Mouse (Mus musculus) midbrain, embryonic 11.5 days (tissue): Measurements from ENCODE around the gene Herc1. TPM values are rescaled to one million over a fixed set of nuclear protein-coding genes. Genes with fewer than 3 reads are reported as not detected.

Source experiments
- ATAC-seq: fragments of 200-750 bp; cut with Nextera tagmentation; 2 replicates; pipeline ENCODE4 v1.8.0; 2017; ENCODE audit warnings: moderate TSS enrichment, moderate library complexity; ENCODE audit not compliant: low FRiP score
- DNase-seq: peaks from one replicate; pipeline ENCODE4 v3.0.0; 2015; ENCODE audit warnings: low spot score; ENCODE audit errors: missing footprints
- H3K27ac ChIP-seq: fragments of 300-500 bp; sonication (generic); 2 replicates; pipeline ENCODE4 v1.5.1; 2014; ENCODE audit warnings: low read depth, low read length
- H3K27me3 ChIP-seq: fragments of 300-500 bp; sonication (generic); 2 replicates; pipeline ENCODE4 v1.6.1; 2014; ENCODE audit warnings: mild to moderate bottlenecking, low read length, moderate library complexity, mixed read lengths; ENCODE audit not compliant: control insufficient read depth, insufficient read depth
- H3K36me3 ChIP-seq: fragments of 300-500 bp; sonication (generic); 2 replicates; pipeline ENCODE4 v1.6.1; 2014; ENCODE audit warnings: mild to moderate bottlenecking, low read length, moderate library complexity, mixed read lengths; ENCODE audit not compliant: control insufficient read depth, insufficient read depth
- H3K4me1 ChIP-seq: fragments of 300-500 bp; sonication (generic); 2 replicates; pipeline ENCODE4 v1.6.1; 2014; ENCODE audit warnings: low read length; ENCODE audit not compliant: control insufficient read depth, insufficient read depth
- H3K4me2 ChIP-seq: fragments of 300-500 bp; sonication (generic); 2 replicates; pipeline ENCODE4 v1.6.1; 2014; ENCODE audit warnings: mild to moderate bottlenecking, moderate library complexity
- H3K4me3 ChIP-seq: fragments of 300-500 bp; sonication (generic); 2 replicates; pipeline ENCODE4 v1.5.1; 2014; ENCODE audit warnings: low read depth, low read length
- H3K9ac ChIP-seq: fragments of 300-500 bp; sonication (generic); 2 replicates; pipeline ENCODE4 v1.6.1; 2014; ENCODE audit warnings: low read length
- H3K9me3 ChIP-seq: fragments of 300-500 bp; sonication (generic); 2 replicates; pipeline ENCODE4 v1.6.1; 2016; ENCODE audit warnings: low read length; ENCODE audit not compliant: control insufficient read depth
- WGBS: fragments of 180-500 bp; shearing (Covaris S2); extraction: QIAGEN DNeasy Blood & Tissue Kit; methylation state at CpG from one replicate; pipeline ENCODE4 v1.1.7; 2014; 5-methylcytosine and 5-hydroxymethylcytosine counted together
- polyA plus RNA-seq: library from polyadenylated mRNA; unstranded; fragments of >200 nt; fragmentation: Nextera tagmentation; extraction: Ambion mirVana; gene quantifications from 2 replicates; pipeline ENCODE4 v1.2.1, GENCODE M21; 2014

Gene Herc1
- polyA plus RNA-seq, 1 experiment from 2014 or later = 34.8 TPM

DNA sequence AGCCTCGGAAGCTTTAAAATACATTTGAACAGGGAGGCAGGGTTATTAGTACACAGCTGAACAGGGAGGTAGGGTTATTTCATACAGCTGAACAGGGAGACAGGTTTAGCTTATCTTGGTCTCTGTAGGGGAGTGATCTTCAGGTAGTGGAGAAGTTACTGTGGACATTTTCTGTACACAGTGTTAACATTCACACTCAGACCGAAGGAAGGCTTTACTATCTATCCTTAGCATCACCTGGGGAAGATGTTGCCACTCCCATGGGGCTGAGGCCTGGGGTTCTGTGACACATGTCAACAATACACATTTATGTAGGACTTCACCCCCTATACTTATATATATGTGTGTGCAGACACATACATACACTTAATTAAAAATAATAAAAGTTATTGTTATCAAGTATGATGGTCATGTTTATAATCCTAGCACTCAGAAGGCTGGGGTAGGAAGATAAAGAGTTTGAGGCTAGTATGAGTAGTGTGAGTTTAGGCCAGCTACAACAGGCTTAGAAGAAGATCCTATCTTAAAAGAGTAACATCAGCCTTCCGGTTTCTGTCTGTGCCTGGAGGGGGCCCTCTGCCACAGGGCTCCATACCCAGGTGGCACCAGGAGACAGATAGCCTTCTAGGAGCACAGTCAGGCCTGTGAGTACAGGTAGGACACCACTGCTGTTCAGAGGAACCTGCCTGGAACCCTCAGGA, 9.7 kb upstream of the Herc1 start:
- Histone ChIP-seq H3K4me3 (no peak overlapping the region), H3K4me2 (no peak overlapping the region), H3K9me3 (no peaks in the 10 kb centered on the region), H3K9ac (no peak overlapping the region), H3K4me1 (no peaks in the 10 kb centered on the region), H3K27me3 (no peaks in the 10 kb centered on the region), H3K36me3 (no peaks in the 10 kb centered on the region), H3K27ac (no peak overlapping the region)
- ATAC-seq (no peak), DNase-seq (no peak)
- WGBS = 88% methylated on average over 3 of the region's 3 CpGs

DNA sequence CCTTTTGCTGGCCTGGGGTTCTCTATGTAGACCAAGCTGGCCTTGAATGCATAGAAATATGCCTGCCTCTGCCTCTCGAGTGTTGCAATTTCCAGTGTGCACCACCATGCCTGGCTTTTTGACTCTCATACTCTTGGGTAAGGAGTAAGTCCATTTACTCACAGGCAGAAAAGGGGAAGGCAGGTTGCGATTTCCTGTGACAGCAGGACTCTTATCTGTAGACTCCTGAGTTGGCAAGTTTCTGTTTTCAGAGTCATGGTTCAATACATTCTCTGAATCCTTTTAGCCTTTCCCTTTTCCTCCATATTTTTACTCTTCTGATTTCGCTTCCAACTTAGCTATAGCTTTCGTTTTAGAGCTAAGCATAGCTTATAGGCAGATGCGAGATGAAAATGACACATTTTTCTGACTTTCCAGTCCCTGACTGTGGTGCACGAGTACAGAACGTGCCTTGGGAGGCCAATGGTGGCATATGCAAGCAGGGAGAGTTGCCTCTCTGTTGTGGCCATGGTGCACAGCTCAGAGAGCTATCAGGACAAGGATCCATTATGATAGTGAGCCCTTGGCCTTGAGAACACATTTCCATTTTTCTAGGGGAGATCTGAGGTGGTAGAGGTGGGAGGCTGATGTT, 2.7 kb upstream of the Herc1 start:
- no peaks in the 10 kb centered on the region for H3K27me3 ChIP-seq
- H3K4me2 ChIP-seq = no peak overlapping the region
- WGBS = 84% methylated on average over 7 of the region's 7 CpGs
- H3K4me3 ChIP-seq = no peak overlapping the region
- H3K4me1 ChIP-seq = peaks cover 7% of the 10 kb centered on the region
- H3K27ac ChIP-seq = no peak overlapping the region
- H3K36me3 ChIP-seq = no peaks in the 10 kb centered on the region
- H3K9ac ChIP-seq = no peak overlapping the region
- ATAC-seq = no peak
- no peaks in the 10 kb centered on the region for H3K9me3 ChIP-seq
- DNase-seq = no peak

DNA sequence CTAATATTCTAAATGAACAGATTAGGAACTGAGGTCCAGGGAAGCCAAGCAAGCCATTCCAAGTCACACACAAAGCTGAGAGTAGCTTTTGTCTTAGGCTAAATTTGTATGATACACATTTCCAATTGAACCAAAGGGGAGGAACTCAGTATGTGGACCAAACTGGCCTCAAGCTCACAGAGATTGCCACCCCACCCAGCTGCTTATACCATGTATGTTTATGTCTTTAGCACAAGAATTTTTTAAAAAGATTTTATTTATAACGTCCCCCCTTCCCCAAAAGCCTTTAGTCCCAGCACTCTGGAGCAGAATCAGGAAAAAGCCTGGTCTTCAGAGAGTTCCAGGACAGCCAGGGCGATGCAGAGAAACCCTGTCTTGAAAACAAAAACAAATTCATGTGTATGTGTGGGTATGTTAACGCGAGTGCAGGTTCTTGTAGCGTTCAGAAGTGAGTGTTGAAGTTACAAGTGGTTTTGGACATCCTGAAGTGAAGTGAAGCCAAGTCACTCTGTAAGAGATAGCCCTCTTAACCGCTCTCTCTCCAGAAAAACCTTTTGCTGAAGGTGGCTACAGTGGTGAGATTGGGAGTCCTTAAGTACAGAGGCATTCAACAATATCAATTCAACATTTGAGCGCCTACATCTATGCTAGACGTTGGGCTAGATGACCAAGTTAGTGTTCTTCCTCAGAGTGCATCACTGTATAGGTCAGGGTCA, 948 bp upstream of the Herc1 start:
- Histone ChIP-seq H3K4me3 (peak overlapping the region; percentile 83), H3K9me3 (no peaks in the 10 kb centered on the region), H3K27me3 (no peaks in the 10 kb centered on the region), H3K9ac (peak overlapping the region; percentile 96), H3K36me3 (no peaks in the 10 kb centered on the region), H3K4me2 (peak overlapping the region; percentile 77), H3K27ac (peak overlapping the region; percentile 95; the same call in 1 of the 2 replicates), H3K4me1 (peaks cover 7% of the 10 kb centered on the region)
- DNase-seq (no peak), ATAC-seq (no peak)
- 43% methylated on average over 8 of the region's 8 CpGs for WGBS

DNA sequence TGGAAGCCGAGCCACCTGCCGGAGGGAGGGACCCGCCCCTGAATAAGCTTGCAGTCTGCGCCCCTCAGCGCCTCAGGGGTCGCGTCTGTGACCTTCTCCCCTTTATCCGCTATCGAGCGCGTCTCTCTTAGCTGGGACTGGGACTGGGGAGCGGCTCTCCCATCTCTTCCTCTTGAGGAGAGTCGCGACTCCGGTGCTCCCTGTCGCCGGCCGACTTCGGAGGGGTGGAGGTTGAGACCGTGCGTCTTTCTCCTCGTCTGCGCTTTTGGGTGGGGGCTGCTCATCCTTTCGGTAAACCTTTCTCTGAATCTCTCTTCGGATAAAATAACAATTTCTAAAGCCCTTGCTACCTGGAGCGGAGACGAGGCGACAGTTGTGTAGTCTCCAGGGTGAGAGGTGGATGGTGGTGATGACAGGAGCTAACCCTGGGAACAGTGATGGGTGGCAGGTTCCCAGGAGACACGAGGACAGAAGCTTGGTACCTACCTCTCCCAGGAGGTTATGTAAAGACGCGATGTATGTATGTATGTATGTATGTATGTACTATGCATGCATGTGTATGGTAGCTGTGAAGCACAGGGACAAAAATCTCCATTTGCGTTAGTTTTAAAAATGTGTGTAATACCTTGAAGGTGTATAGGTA, 659 bp downstream of the Herc1 start:
- Histone ChIP-seq H3K27ac (peak overlapping the region; percentile 95), H3K4me2 (peak overlapping the region; percentile 77), H3K9ac (peak overlapping the region; percentile 96), H3K27me3 (no peaks in the 10 kb centered on the region), H3K4me3 (peak overlapping the region; percentile 83), H3K36me3 (no peaks in the 10 kb centered on the region), H3K4me1 (peaks cover 7% of the 10 kb centered on the region), H3K9me3 (no peaks in the 10 kb centered on the region)
- 2% methylated on average over 32 of the region's 32 CpGs for WGBS
- DNase-seq (no peak), ATAC-seq (peak; percentile 78)

DNA sequence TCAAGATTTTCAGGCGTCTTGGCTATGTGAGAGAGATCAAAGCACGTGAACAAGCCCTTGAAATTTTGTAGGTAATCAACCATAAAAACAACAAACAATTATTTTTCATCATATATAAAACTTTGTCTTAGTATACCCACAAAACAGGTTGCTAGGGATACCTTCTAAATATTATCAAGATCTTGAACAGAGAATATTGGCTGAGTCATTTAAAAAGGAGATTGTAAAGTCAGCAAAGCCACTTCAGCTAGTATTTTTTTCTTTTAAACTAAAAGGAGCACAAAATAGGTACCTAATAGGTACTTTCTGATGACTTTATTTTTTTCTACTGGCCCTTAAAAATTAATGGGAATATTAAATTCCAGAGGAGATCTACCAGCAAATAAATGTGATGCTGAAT, 2.5 kb downstream of the Herc1 start:
- Histone ChIP-seq H3K4me1 (peaks cover 7% of the 10 kb centered on the region), H3K27ac (no peak overlapping the region), H3K27me3 (no peaks in the 10 kb centered on the region), H3K36me3 (no peaks in the 10 kb centered on the region), H3K9me3 (no peaks in the 10 kb centered on the region), H3K4me3 (no peak overlapping the region), H3K4me2 (no peak overlapping the region), H3K9ac (no peak overlapping the region)
- DNase-seq (no peak), ATAC-seq (no peak)
- WGBS = 89% methylated on average over 2 of the region's 2 CpGs

DNA sequence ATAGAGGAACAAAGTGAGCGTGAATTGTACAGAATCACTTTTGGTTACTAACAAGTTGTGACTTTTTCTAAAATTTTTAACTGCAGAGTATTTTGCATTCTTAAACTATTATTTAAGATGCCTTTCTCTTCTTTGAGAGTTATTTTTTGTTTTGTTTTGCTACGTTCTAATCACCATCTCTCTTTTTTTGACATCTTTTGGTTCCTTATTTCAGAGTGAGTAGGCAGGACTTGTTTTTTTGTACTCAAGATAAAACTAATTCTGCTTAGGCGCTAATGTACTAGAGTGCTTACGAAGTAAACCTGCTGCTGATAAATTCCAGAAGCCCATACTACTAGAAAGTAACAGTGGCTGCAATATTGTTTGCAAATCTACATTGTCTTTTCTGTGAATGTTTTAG, 8.9 kb downstream of the Herc1 start:
- no peak overlapping the region for H3K9ac ChIP-seq

DNA sequence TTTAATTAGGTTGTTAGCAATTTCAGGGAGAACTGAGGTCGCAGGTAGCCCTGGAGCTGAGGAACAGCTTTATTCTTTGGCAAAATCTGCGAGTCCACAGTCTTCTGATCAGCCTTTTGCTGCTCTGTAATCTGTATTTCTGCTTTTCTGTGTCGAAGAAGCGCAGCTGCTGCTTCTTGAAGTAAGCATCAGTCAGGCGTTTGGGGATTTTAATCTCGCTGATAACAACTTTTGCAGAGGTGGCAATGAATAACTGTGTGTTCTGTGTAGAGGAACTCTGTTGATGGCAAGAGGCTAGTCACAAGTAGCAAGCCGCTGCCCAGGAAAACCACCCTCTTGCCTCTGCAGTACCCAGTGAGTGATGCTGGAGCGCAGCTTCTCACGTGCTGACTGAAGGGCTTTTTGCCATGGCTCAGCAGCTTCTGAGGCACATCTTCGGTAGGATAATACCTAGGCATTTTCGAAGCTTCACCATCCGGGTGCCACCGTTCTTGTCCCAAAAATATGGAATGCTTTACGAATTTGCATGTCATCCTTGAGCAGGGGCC, 10.0 kb downstream of the Herc1 start:
- Histone ChIP-seq H3K27me3 (no peaks in the 10 kb centered on the region), H3K4me3 (no peak overlapping the region), H3K4me2 (no peak overlapping the region), H3K9me3 (no peaks in the 10 kb centered on the region), H3K9ac (no peak overlapping the region), H3K27ac (no peak overlapping the region), H3K36me3 (no peaks in the 10 kb centered on the region), H3K4me1 (no peaks in the 10 kb centered on the region)
- ATAC-seq (no peak), DNase-seq (no peak)
- WGBS = 86% methylated on average over 14 of the region's 14 CpGs

More for the DNA sequence above, 8.9 kb downstream of the Herc1 start:
- no peaks in the 10 kb centered on the region for H3K36me3 ChIP-seq
- DNase-seq = no peak
- no peak for ATAC-seq
- H3K4me2 ChIP-seq = no peak overlapping the region
- no peaks in the 10 kb centered on the region for H3K9me3 ChIP-seq
- no peaks in the 10 kb centered on the region for H3K4me1 ChIP-seq
- WGBS = 93% methylated on average over 4 of the region's 4 CpGs
- no peak overlapping the region for H3K4me3 ChIP-seq
- H3K27ac ChIP-seq = no peak overlapping the region
- H3K27me3 ChIP-seq = no peaks in the 10 kb centered on the region

DNA sequence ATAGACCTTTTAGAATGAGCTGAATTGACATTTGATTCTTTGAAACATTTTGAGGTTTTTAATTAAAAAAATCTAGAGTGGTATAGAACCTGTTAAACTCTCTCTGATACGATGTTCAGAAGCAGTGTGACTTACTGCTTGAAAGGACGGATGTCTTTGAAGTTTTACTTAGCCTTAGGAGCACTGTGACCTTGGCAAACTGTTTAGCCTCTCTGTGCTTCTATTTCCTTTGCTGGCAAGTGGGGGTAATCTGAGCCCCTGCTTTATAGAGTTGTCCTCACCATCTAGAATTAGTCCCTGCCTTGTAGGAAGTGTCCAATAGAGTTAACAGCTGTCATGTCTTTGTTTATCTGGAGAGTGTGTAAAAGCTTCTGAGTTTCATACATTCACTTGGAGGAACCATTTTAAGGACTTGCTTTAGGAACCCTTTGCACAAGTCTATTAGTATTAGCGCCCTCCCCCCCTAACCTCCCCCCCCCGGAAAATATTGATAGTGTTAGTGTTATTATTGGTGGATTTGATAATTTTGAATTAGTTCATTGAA, 18.7 kb downstream of the Herc1 start:
- no peaks in the 10 kb centered on the region for H3K27me3 ChIP-seq
- no peak overlapping the region for H3K4me3 ChIP-seq
- no peak overlapping the region for H3K27ac ChIP-seq
- no peaks in the 10 kb centered on the region for H3K4me1 ChIP-seq
- peaks cover 6% of the 10 kb centered on the region; the same call in 1 of the 2 replicates for H3K36me3 ChIP-seq
- no peak overlapping the region for H3K9ac ChIP-seq
- no peaks in the 10 kb centered on the region for H3K9me3 ChIP-seq
- WGBS = 72% methylated on average over 4 of the region's 4 CpGs
- ATAC-seq (no peak), DNase-seq (peak; percentile 53)
- no peak overlapping the region for H3K4me2 ChIP-seq
